Comparison of ENCODE assay signal across 9 mouse cellular contexts in genomic region chr8:70043996-70044395, GRCm38 (mm10). TPM values are rescaled to one million over a fixed set of nuclear protein-coding genes. Genes with fewer than 3 reads are reported as not detected.
DNase-seq lines count a peak whose midpoint lies in the region; ATAC-seq and TF ChIP-seq lines count a peak whose summit lies in the region.
"Had no signal": no experiment of that assay in that cellular context is flagged by ENCODE, and none has a peak within 500 bp of the region (broad histone marks: within the 10 kb centered on the region; RNA-seq: fewer than 3 reads in every experiment).

No protein-coding gene starts in this region.

- peaks cover 38% of the 10 kb centered on the region for H3K4me1 ChIP-seq in E14TG2a.4 (replicated peaks; ENCODE audit: low read depth, low read length)
- H3K4me1 ChIP-seq in forebrain, embryonic 15.5 days, result peaks cover 40% of the 10 kb centered on the region
- peaks cover 46% of the 10 kb centered on the region for H3K4me1 ChIP-seq in liver, embryonic 13.5 days (replicated peaks)

- peaks cover 26% of the 10 kb centered on the region for H3K36me3 ChIP-seq in E14TG2a.4 (ENCODE audit: insufficient read depth, low read length)
- peaks cover 8% of the 10 kb centered on the region; the same call in 1 of the 2 replicates for H3K36me3 ChIP-seq in forebrain, embryonic 15.5 days
- H3K36me3 ChIP-seq in liver, embryonic 13.5 days, result peaks cover 14% of the 10 kb centered on the region

- H3K27me3 ChIP-seq in E14TG2a.4 (ENCODE audit: insufficient read depth, low read length), result no peaks in the 10 kb centered on the region
- H3K27me3 ChIP-seq in forebrain, embryonic 15.5 days, result no peaks in the 10 kb centered on the region
- no peaks in the 10 kb centered on the region for H3K27me3 ChIP-seq in liver, embryonic 13.5 days

- peak overlapping the region; percentile 92 for H3K9ac ChIP-seq in forebrain, embryonic 15.5 days (replicated peaks)
- H3K9ac ChIP-seq in liver, embryonic 13.5 days, result peak overlapping the region; percentile 95

- TF ChIP-seq CTCF in gastrocnemius, adult 2 months (IDR thresholded peaks at IDR 0.05), result no peak
- no peak for TF ChIP-seq CTCF in E14TG2a.4 (conservative IDR thresholded peaks at IDR 0.05; ENCODE audit: low read length)

- no peak overlapping the region for H3K27ac ChIP-seq in gastrocnemius, adult 2 months
- H3K27ac ChIP-seq in forebrain, embryonic 15.5 days (replicated peaks), result no peak overlapping the region
- no peak overlapping the region for H3K27ac ChIP-seq in liver, embryonic 13.5 days

- intact Hi-C loops in gastrocnemius, adult 2 months (cut with DNase I), result no loop called here

- WGBS in forebrain, embryonic 15.5 days, result 87% methylated on average over 5 of the region's 5 CpGs
- 75% methylated on average over 5 of the region's 5 CpGs for WGBS in liver, embryonic 13.5 days (ENCODE audit: insufficient replicate concordance)

- peak overlapping the region; percentile 99 for H3K4me3 ChIP-seq in gastrocnemius, adult 2 months
- H3K4me3 ChIP-seq in E14TG2a.4 (replicated peaks; ENCODE audit: low read length), result peak overlapping the region; percentile 100
- peak overlapping the region; percentile 92 for H3K4me3 ChIP-seq in forebrain, embryonic 15.5 days
- peak overlapping the region; percentile 87 for H3K4me3 ChIP-seq in liver, embryonic 13.5 days (replicated peaks)

- DNase-seq in gastrocnemius, adult 2 months, result no peak
- no peak for DNase-seq in gastrocnemius, adult 8-10 months (ENCODE audit: low spot score in 2 of 2)
- DNase-seq in liver, embryonic 13.5 days, result no peak
- DNase-seq in urinary bladder, postnatal 14 days (ENCODE audit: low spot score), result no peak
- DNase-seq in right cerebral cortex, postnatal 4 days, result no peak
- DNase-seq in embryo, embryonic 9.5 days (ENCODE audit: extremely low spot score), result no peak
- DNase-seq: right cerebral cortex, postnatal 25 days had no signal

- H3K9me3 ChIP-seq in E14TG2a.4 (ENCODE audit: low read length), result no peaks in the 10 kb centered on the region
- H3K9me3 ChIP-seq in forebrain, embryonic 15.5 days, result no peaks in the 10 kb centered on the region
- H3K9me3 ChIP-seq in liver, embryonic 13.5 days (replicated peaks), result no peaks in the 10 kb centered on the region

- no peak for ATAC-seq in forebrain, embryonic 15.5 days (replicated peaks)
- no peak for ATAC-seq in liver, embryonic 13.5 days (ENCODE audit: low read depth)

- peak overlapping the region; percentile 96 for H3K4me2 ChIP-seq in forebrain, embryonic 15.5 days (replicated peaks)
- H3K4me2 ChIP-seq in liver, embryonic 13.5 days, result peak overlapping the region; percentile 94

RNA-seq across cellular contexts. Expression of gene Sugp1, which starts 1.4 kb away (rescaled TPM):
- 10 to 100 TPM; 16.8 to 21.0 TPM for total RNA-seq in gastrocnemius, adult 2 months (2021)
- 10 to 100 TPM; 16.7 to 20.4 (median 18.1) TPM for total RNA-seq in gastrocnemius, adult 8-10 months (2022)
- 60.9 and 66.5 TPM in 2 replicates for polyA plus RNA-seq in forebrain, embryonic 15.5 days (2015; fragmentation: Nextera tagmentation; extraction: Ambion mirVana)
- polyA plus RNA-seq in liver, embryonic 13.5 days (2015; fragmentation: Nextera tagmentation; extraction: Ambion mirVana), result 20.2 and 21.7 TPM in 2 replicates

RNA-seq across cellular contexts. Expression of gene Mau2, which starts 1.5 kb away (rescaled TPM):
- 10 to 100 TPM; 24.8 to 31.0 TPM for total RNA-seq in gastrocnemius, adult 2 months (2021)
- 10 to 100 TPM; 23.1 to 26.1 (median 24.6) TPM for total RNA-seq in gastrocnemius, adult 8-10 months (2022)
- polyA plus RNA-seq in forebrain, embryonic 15.5 days (2015; fragmentation: Nextera tagmentation; extraction: Ambion mirVana), result 84.5 and 85.9 TPM in 2 replicates
- 22.7 and 26.6 TPM in 2 replicates for polyA plus RNA-seq in liver, embryonic 13.5 days (2015; fragmentation: Nextera tagmentation; extraction: Ambion mirVana)

RNA-seq across cellular contexts. Expression of gene Tm6sf2, which starts 28.7 kb away (rescaled TPM):
- total RNA-seq in gastrocnemius, adult 2 months (2021), result 1 to 10 TPM in 1 of 2 experiments, under 1 TPM in 1; 0.33 to 1.0 TPM
- total RNA-seq in gastrocnemius, adult 8-10 months (2022), result under 1 TPM; 0.17 to 0.48 (median 0.35) TPM
- polyA plus RNA-seq in forebrain, embryonic 15.5 days (2015; fragmentation: Nextera tagmentation; extraction: Ambion mirVana), result 1.3 and 1.5 TPM in 2 replicates
- 0.98 and 1.1 TPM in 2 replicates for polyA plus RNA-seq in liver, embryonic 13.5 days (2015; fragmentation: Nextera tagmentation; extraction: Ambion mirVana)

RNA-seq across cellular contexts. Expression of gene Hapln4, which starts 39.3 kb away (rescaled TPM):
- total RNA-seq in gastrocnemius, adult 2 months (2021), result under 1 TPM in 1 of 2 experiments, not detected in 1; 0.08 TPM
- under 1 TPM in 1 of 4 experiments, not detected in 3; 0.08 TPM for total RNA-seq in gastrocnemius, adult 8-10 months (2022)
- 0.15 and 0.38 TPM in 2 replicates for polyA plus RNA-seq in forebrain, embryonic 15.5 days (2015; fragmentation: Nextera tagmentation; extraction: Ambion mirVana)
- polyA plus RNA-seq in liver, embryonic 13.5 days (2015; fragmentation: Nextera tagmentation; extraction: Ambion mirVana), result 0.05 and 0.51 TPM in 2 replicates

RNA-seq across cellular contexts. Expression of gene Gatad2a, which starts 47.8 kb away (rescaled TPM):
- 10 to 100 TPM; 26.5 to 32.6 TPM for total RNA-seq in gastrocnemius, adult 2 months (2021)
- total RNA-seq in gastrocnemius, adult 8-10 months (2022), result 10 to 100 TPM; 20.5 to 26.4 (median 25.2) TPM
- polyA plus RNA-seq in forebrain, embryonic 15.5 days (2015; fragmentation: Nextera tagmentation; extraction: Ambion mirVana), result 28.3 and 35.5 TPM in 2 replicates
- 27.1 and 27.8 TPM in 2 replicates for polyA plus RNA-seq in liver, embryonic 13.5 days (2015; fragmentation: Nextera tagmentation; extraction: Ambion mirVana)
